Mouse (Mus musculus) mature B cell (primary cell): ENCODE data around the gene G530012D18Rik.
"Not testable (repeated sequence)": the region's sequence is repeated elsewhere in the genome, so short reads cannot be mapped to it uniquely, and the experiment has no call there.

Experiments
- in situ Hi-C: fragments of 300-500 bp; cut with MboI; formaldehyde crosslinking; loops from 2 replicates; pipeline ENCODE4 v1.14.3; 2019

G530012D18Rik gene

GRCm38 (mm10) chr1:85575376-85575775, at the start of gene G530012D18Rik:
G530012D18Rik (plus strand) TSS chr1:85575676.
- in situ Hi-C loops, result not testable (repeated sequence)

GRCm38 (mm10) chr1:85526401-85526800, 49.1 kb upstream of the G530012D18Rik start:
- in situ Hi-C loops, result not testable (repeated sequence)

- in situ Hi-C loops, result not testable (repeated sequence)
Measured at GRCm38 (mm10) chr1:85528451-85529110, 46.9 kb upstream of the G530012D18Rik start.

- in situ Hi-C loops, result not testable (repeated sequence)
Measured at GRCm38 (mm10) chr1:85543818-85544217, 31.7 kb upstream of the G530012D18Rik start.

GRCm38 (mm10) chr1:85546442-85546841, 29.0 kb upstream of the G530012D18Rik start:
- in situ Hi-C loops, result not testable (repeated sequence)

GRCm38 (mm10) chr1:85555261-85555660, 20.2 kb upstream of the G530012D18Rik start:
- in situ Hi-C loops, result not testable (repeated sequence)

GRCm38 (mm10) chr1:85573554-85573953, 1.9 kb upstream of the G530012D18Rik start:
- in situ Hi-C loops, result not testable (repeated sequence)

- in situ Hi-C loops, result not testable (repeated sequence)
Measured at GRCm38 (mm10) chr1:85578372-85579010, 3.0 kb downstream of the G530012D18Rik start.

- in situ Hi-C loops, result not testable (repeated sequence)
Measured at GRCm38 (mm10) chr1:85579199-85580147, 4.0 kb downstream of the G530012D18Rik start.

GRCm38 (mm10) chr1:85580148-85580534, 4.7 kb downstream of the G530012D18Rik start:
- in situ Hi-C loops, result not testable (repeated sequence)

GRCm38 (mm10) chr1:85580578-85580977, 5.1 kb downstream of the G530012D18Rik start:
- in situ Hi-C loops, result not testable (repeated sequence)

- in situ Hi-C loops, result not testable (repeated sequence)
Measured at GRCm38 (mm10) chr1:85581518-85581917, 6.0 kb downstream of the G530012D18Rik start.

- in situ Hi-C loops, result not testable (repeated sequence)
Measured at GRCm38 (mm10) chr1:85588697-85589096, 13.2 kb downstream of the G530012D18Rik start.

- in situ Hi-C loops, result not testable (repeated sequence)
Measured at GRCm38 (mm10) chr1:85592526-85592925, 17.1 kb downstream of the G530012D18Rik start.

GRCm38 (mm10) chr1:85598271-85599012, 23.0 kb downstream of the G530012D18Rik start, which contains the start of gene Sp110:
Sp110 (minus strand) TSS chr1:85598817.
- in situ Hi-C loops, result not testable (repeated sequence)

GRCm38 (mm10) chr1:85600078-85600477, 24.6 kb downstream of the G530012D18Rik start, which contains the start of gene Sp140:
Sp140 (plus strand) TSS chr1:85600378.
- in situ Hi-C loops, result not testable (repeated sequence)

GRCm38 (mm10) chr1:85600794-85601193, 25.3 kb downstream of the G530012D18Rik start:
- in situ Hi-C loops, result not testable (repeated sequence)

GRCm38 (mm10) chr1:85604341-85604740, 28.9 kb downstream of the G530012D18Rik start:
- in situ Hi-C loops, result not testable (repeated sequence)

- in situ Hi-C loops, result not testable (repeated sequence)
Measured at GRCm38 (mm10) chr1:85608361-85608760, 32.9 kb downstream of the G530012D18Rik start.

GRCm38 (mm10) chr1:85610581-85610980, 35.1 kb downstream of the G530012D18Rik start:
- in situ Hi-C loops, result not testable (repeated sequence)

- in situ Hi-C loops, result not testable (repeated sequence)
Measured at GRCm38 (mm10) chr1:85615096-85615495, 39.6 kb downstream of the G530012D18Rik start.
